Mouse (Mus musculus) midbrain, postnatal 0 days (tissue): ENCODE measurements at regions not wholly inside any gene's neighbourhood (a gene's known extent, or its start where the extent isn't known, plus 50 kb on each side); places are given as distances from the start of the nearest gene placed in this dataset.

Experiments used
- ATAC-seq: fragments of 200-750 bp; cut with Nextera tagmentation; 2 replicates; pipeline ENCODE4 v1.8.0; 2017; ENCODE audit warnings: moderate number of reproducible peaks, mild to moderate bottlenecking, moderate TSS enrichment, moderate library complexity; ENCODE audit not compliant: low FRiP score
- DNase-seq: peaks from one replicate; pipeline ENCODE4 v3.0.0-alpha.2; 2015; ENCODE audit warnings: low spot score
- H3K27ac ChIP-seq: fragments of 300-500 bp; sonication (generic); 2 replicates; pipeline ENCODE4 v1.5.1; 2014; ENCODE audit warnings: low read depth, mild to moderate bottlenecking, low read length, mixed read lengths
- H3K27me3 ChIP-seq: fragments of 300-500 bp; sonication (generic); 2 replicates; pipeline ENCODE4 v1.6.1; 2014; ENCODE audit warnings: low read length, control low read depth, mixed read lengths; ENCODE audit not compliant: insufficient read depth
- H3K36me3 ChIP-seq: fragments of 300-500 bp; sonication (generic); 2 replicates; pipeline ENCODE4 v1.6.1; 2014; ENCODE audit warnings: low read length, control low read depth, mixed read lengths; ENCODE audit not compliant: insufficient read depth
- H3K4me1 ChIP-seq: fragments of 300-500 bp; sonication (generic); 2 replicates; pipeline ENCODE4 v1.6.1; 2014; ENCODE audit warnings: mild to moderate bottlenecking, control low read depth, antibody characterized with exemption, low read length, mixed read lengths; ENCODE audit not compliant: insufficient read depth
- H3K4me2 ChIP-seq: fragments of 300-500 bp; sonication (generic); 2 replicates; pipeline ENCODE4 v1.6.1; 2014; ENCODE audit warnings: low read depth, mild to moderate bottlenecking, low read length, mixed read lengths; ENCODE audit not compliant: poor library complexity, severe bottlenecking
- H3K4me3 ChIP-seq: fragments of 300-500 bp; sonication (generic); 2 replicates; pipeline ENCODE4 v1.5.1; 2014; ENCODE audit warnings: low read depth, mild to moderate bottlenecking, low read length, moderate library complexity
- H3K9ac ChIP-seq: fragments of 300-500 bp; sonication (generic); replicated peaks from 2 replicates; pipeline ENCODE4 v1.6.1; 2014; ENCODE audit warnings: mild to moderate bottlenecking, low read length, moderate library complexity, mixed read lengths; ENCODE audit not compliant: poor library complexity, severe bottlenecking
- H3K9me3 ChIP-seq: fragments of 300-500 bp; sonication (generic); 2 replicates; pipeline ENCODE4 v1.6.1; 2016; ENCODE audit warnings: low read length, control low read depth
- CTCF ChIP-seq: IDR thresholded peaks from 2 replicates; pipeline ENCODE4 v1.5.1; 2016; ENCODE audit warnings: antibody characterized with exemption, mild to moderate bottlenecking
- WGBS: fragments of 180-500 bp; shearing (Covaris S2); extraction: QIAGEN DNeasy Blood & Tissue Kit; methylation state at CpG from one replicate; pipeline ENCODE4 v1.1.7; 2014; 5-methylcytosine and 5-hydroxymethylcytosine counted together

- Histone ChIP-seq H3K4me3 (no peak overlapping the region), H3K27me3 (no peaks in the 10 kb centered on the region), H3K36me3 (no peaks in the 10 kb centered on the region), H3K4me1 (no peaks in the 10 kb centered on the region), H3K9me3 (no peaks in the 10 kb centered on the region), H3K27ac (no peak overlapping the region), H3K4me2 (no peak overlapping the region), H3K9ac (no peak overlapping the region)
- DNase-seq (no peak), ATAC-seq (no peak)
- TF ChIP-seq CTCF = no peak
- WGBS = 86% methylated on average over 2 of the region's 2 CpGs
Measured at GRCm38 (mm10) chr3:102574320-102574719, 104.6 kb downstream of the Ngf start.

- no peaks in the 10 kb centered on the region for H3K27me3 ChIP-seq
- 90% methylated on average over 2 of the region's 2 CpGs for WGBS
- no peak overlapping the region for H3K4me3 ChIP-seq
- ATAC-seq = no peak
- DNase-seq = no peak
- TF ChIP-seq CTCF = no peak
- no peak overlapping the region for H3K9ac ChIP-seq
- H3K4me1 ChIP-seq = no peaks in the 10 kb centered on the region
- no peak overlapping the region for H3K27ac ChIP-seq
- H3K9me3 ChIP-seq = no peaks in the 10 kb centered on the region
- no peak overlapping the region for H3K4me2 ChIP-seq
- H3K36me3 ChIP-seq = no peaks in the 10 kb centered on the region
Measured at GRCm38 (mm10) chr3:102576896-102577295, 107.2 kb downstream of the Ngf start.

- Histone ChIP-seq H3K9ac (no peak overlapping the region), H3K4me1 (no peaks in the 10 kb centered on the region), H3K9me3 (no peaks in the 10 kb centered on the region), H3K27ac (no peak overlapping the region), H3K36me3 (no peaks in the 10 kb centered on the region), H3K27me3 (no peaks in the 10 kb centered on the region), H3K4me2 (no peak overlapping the region), H3K4me3 (no peak overlapping the region)
- TF ChIP-seq CTCF = no peak
- ATAC-seq = no peak
- WGBS = 71% methylated on average over 3 of the region's 3 CpGs
- DNase-seq = no peak
Measured at GRCm38 (mm10) chr3:102581830-102582229, 112.1 kb downstream of the Ngf start.

GRCm38 (mm10) chr3:102585136-102585535 is 115.4 kb downstream of the Ngf start:
- no peaks in the 10 kb centered on the region for H3K4me1 ChIP-seq
- H3K36me3 ChIP-seq = no peaks in the 10 kb centered on the region
- no peak overlapping the region for H3K9ac ChIP-seq
- 92% methylated on average over 2 of the region's 2 CpGs for WGBS
- TF ChIP-seq CTCF = no peak
- H3K27ac ChIP-seq = no peak overlapping the region
- ATAC-seq (no peak), DNase-seq (no peak)
- no peak overlapping the region for H3K4me3 ChIP-seq
- no peak overlapping the region for H3K4me2 ChIP-seq
- no peaks in the 10 kb centered on the region for H3K9me3 ChIP-seq
- H3K27me3 ChIP-seq = no peaks in the 10 kb centered on the region

GRCm38 (mm10) chr3:102586221-102586620 is 116.5 kb downstream of the Ngf start:
- Histone ChIP-seq H3K27ac (no peak overlapping the region), H3K4me2 (no peak overlapping the region), H3K27me3 (no peaks in the 10 kb centered on the region), H3K9ac (no peak overlapping the region), H3K4me1 (no peaks in the 10 kb centered on the region), H3K4me3 (no peak overlapping the region), H3K9me3 (no peaks in the 10 kb centered on the region), H3K36me3 (no peaks in the 10 kb centered on the region)
- ATAC-seq (no peak), DNase-seq (no peak)
- no peak for TF ChIP-seq CTCF
- 76% methylated on average over 5 of the region's 5 CpGs for WGBS

GRCm38 (mm10) chr3:102592041-102592440 is 122.3 kb downstream of the Ngf start:
- peak; percentile 50 for DNase-seq
- ATAC-seq = no peak
- Histone ChIP-seq H3K27me3 (no peaks in the 10 kb centered on the region), H3K9ac (no peak overlapping the region), H3K4me1 (no peaks in the 10 kb centered on the region), H3K4me2 (no peak overlapping the region), H3K27ac (no peak overlapping the region), H3K4me3 (no peak overlapping the region), H3K9me3 (no peaks in the 10 kb centered on the region), H3K36me3 (no peaks in the 10 kb centered on the region)
- no peak for TF ChIP-seq CTCF
- WGBS = 94% methylated on average over 7 of the region's 7 CpGs
